Mouse (Mus musculus) 416B (cell line): ENCODE results near the gene Fam198a.

Source experiments
- DNase-seq: peaks from one replicate; pipeline ENCODE4 v3.0.0; 2011; ENCODE audit warnings: low read depth

Gene Fam198a

GRCm38 (mm10) chr9:121950418-121951113, at the start of gene Fam198a:
Fam198a (plus strand) TSS chr9:121950988.
- DNase-seq = peak; percentile 56

GRCm38 (mm10) chr9:121901710-121902700, 48.8 kb upstream of the Fam198a start:
- DNase-seq = no peak

- DNase-seq = no peak
These were observed 47.1 kb upstream of the Fam198a start for GRCm38 (mm10) chr9:121903476-121904305.

GRCm38 (mm10) chr9:121904319-121904718, 46.5 kb upstream of the Fam198a start:
- no peak for DNase-seq

- DNase-seq = no peak
These were observed 45.8 kb upstream of the Fam198a start for GRCm38 (mm10) chr9:121904946-121905345.

GRCm38 (mm10) chr9:121905556-121906185, 45.1 kb upstream of the Fam198a start:
- peak; percentile 36 for DNase-seq

GRCm38 (mm10) chr9:121906456-121906855, 44.3 kb upstream of the Fam198a start:
- no peak for DNase-seq

GRCm38 (mm10) chr9:121907356-121908070, 43.3 kb upstream of the Fam198a start:
- no peak for DNase-seq

GRCm38 (mm10) chr9:121908321-121908720, 42.5 kb upstream of the Fam198a start:
- no peak for DNase-seq

- DNase-seq = peak; percentile 87
These were observed 41.2 kb upstream of the Fam198a start for GRCm38 (mm10) chr9:121909635-121910034.

- no peak for DNase-seq
These were observed 39.6 kb upstream of the Fam198a start for GRCm38 (mm10) chr9:121911196-121911595.

- DNase-seq = no peak
These were observed 38.0 kb upstream of the Fam198a start for GRCm38 (mm10) chr9:121912786-121913185.

- DNase-seq = peak; percentile 83
These were observed 36.5 kb upstream of the Fam198a start for GRCm38 (mm10) chr9:121914226-121914757.

GRCm38 (mm10) chr9:121915056-121915455, 35.7 kb upstream of the Fam198a start:
- DNase-seq = no peak

- DNase-seq = no peak
These were observed 34.7 kb upstream of the Fam198a start, which contains the start of gene Cyp8b1 for GRCm38 (mm10) chr9:121916102-121916501. Cyp8b1 (minus strand) TSS chr9:121916305.

- peak; percentile 52 for DNase-seq
These were observed 31.7 kb upstream of the Fam198a start for GRCm38 (mm10) chr9:121919027-121919501.

- no peak for DNase-seq
These were observed 27.3 kb upstream of the Fam198a start for GRCm38 (mm10) chr9:121923443-121923842.

GRCm38 (mm10) chr9:121923906-121924305, 26.9 kb upstream of the Fam198a start:
- DNase-seq = no peak

- peak; percentile 17 for DNase-seq
These were observed 25.8 kb upstream of the Fam198a start for GRCm38 (mm10) chr9:121924901-121925560.

GRCm38 (mm10) chr9:121925959-121926358, 24.8 kb upstream of the Fam198a start:
- no peak for DNase-seq
